Mouse (Mus musculus): ENCODE data around the gene Spaca4. TPM values are rescaled to one million over a fixed set of nuclear protein-coding genes. Genes with fewer than 3 reads are reported as not detected.

The Spaca4 gene
- polyA plus RNA-seq, 1 experiment from 2014 or later, result not detected

- Histone ChIP-seq H3K27ac (ENCODE audit: low read length) (peak overlapping the region; percentile 89), H3K36me3 (ENCODE audit: control insufficient read depth, insufficient read depth, low read length) (peaks cover 41% of the 10 kb centered on the region), H3K9me3 (ENCODE audit: control insufficient read depth, low read depth, low read length) (no peaks in the 10 kb centered on the region), H3K4me3 (ENCODE audit: low read depth, low read length) (peak overlapping the region; percentile 69), H3K9ac (replicated peaks; ENCODE audit: low read depth, low read length) (peak overlapping the region; percentile 58), H3K27me3 (ENCODE audit: control insufficient read depth, insufficient read depth, low read length) (no peaks in the 10 kb centered on the region), H3K4me1 (ENCODE audit: control insufficient read depth, insufficient read depth, low read length) (peaks cover 37% of the 10 kb centered on the region), H3K4me2 (replicated peaks; ENCODE audit: low read depth, low read length) (peak overlapping the region; percentile 87)
- ATAC-seq (ENCODE audit: insufficient number of reproducible peaks, insufficient read depth, low FRiP score, low read depth), result no peak
- WGBS, result 65% methylated on average over 6 of the region's 6 CpGs
Observed at GRCm38 (mm10) chr7:45713881-45714520, 11.6 kb downstream of the Spaca4 start.

- H3K27ac ChIP-seq (ENCODE audit: low read length), result peak overlapping the region; percentile 18; the same call in 1 of the 2 replicates
- peaks cover 41% of the 10 kb centered on the region for H3K36me3 ChIP-seq (ENCODE audit: control insufficient read depth, insufficient read depth, low read length)
- no peak for ATAC-seq (ENCODE audit: insufficient number of reproducible peaks, insufficient read depth, low FRiP score, low read depth)
- H3K4me1 ChIP-seq (ENCODE audit: control insufficient read depth, insufficient read depth, low read length), result peaks cover 40% of the 10 kb centered on the region
- no peaks in the 10 kb centered on the region for H3K9me3 ChIP-seq (ENCODE audit: control insufficient read depth, low read depth, low read length)
- no peaks in the 10 kb centered on the region for H3K27me3 ChIP-seq (ENCODE audit: control insufficient read depth, insufficient read depth, low read length)
- 92% methylated on average over 16 of the region's 16 CpGs for WGBS
- H3K9ac ChIP-seq (replicated peaks; ENCODE audit: low read depth, low read length), result no peak overlapping the region
- H3K4me2 ChIP-seq (replicated peaks; ENCODE audit: low read depth, low read length), result peak overlapping the region; percentile 87; the same call in 1 of the 2 replicates
- no peak overlapping the region for H3K4me3 ChIP-seq (ENCODE audit: low read depth, low read length)
Observed at GRCm38 (mm10) chr7:45713396-45713795, 12.2 kb downstream of the Spaca4 start.

GRCm38 (mm10) chr7:45712022-45712757 lies 13.4 kb downstream of the Spaca4 start:
- H3K27me3 ChIP-seq (ENCODE audit: control insufficient read depth, insufficient read depth, low read length), result no peaks in the 10 kb centered on the region
- H3K36me3 ChIP-seq (ENCODE audit: control insufficient read depth, insufficient read depth, low read length), result peaks cover 41% of the 10 kb centered on the region
- WGBS, result 88% methylated on average over 21 of the region's 21 CpGs
- peak; percentile 33; the same call in 1 of the 2 replicates for ATAC-seq (ENCODE audit: insufficient number of reproducible peaks, insufficient read depth, low FRiP score, low read depth)
- H3K27ac ChIP-seq (ENCODE audit: low read length), result peak overlapping the region; percentile 18; the same call in 1 of the 2 replicates
- no peak overlapping the region for H3K4me3 ChIP-seq (ENCODE audit: low read depth, low read length)
- H3K4me2 ChIP-seq (replicated peaks; ENCODE audit: low read depth, low read length), result no peak overlapping the region
- no peaks in the 10 kb centered on the region for H3K9me3 ChIP-seq (ENCODE audit: control insufficient read depth, low read depth, low read length)
- H3K9ac ChIP-seq (replicated peaks; ENCODE audit: low read depth, low read length), result no peak overlapping the region
- H3K4me1 ChIP-seq (ENCODE audit: control insufficient read depth, insufficient read depth, low read length), result peaks cover 47% of the 10 kb centered on the region

- H3K27me3 ChIP-seq (ENCODE audit: control insufficient read depth, insufficient read depth, low read length), result no peaks in the 10 kb centered on the region
- no peak overlapping the region for H3K4me3 ChIP-seq (ENCODE audit: low read depth, low read length)
- H3K9ac ChIP-seq (replicated peaks; ENCODE audit: low read depth, low read length), result no peak overlapping the region
- H3K27ac ChIP-seq (ENCODE audit: low read length), result no peak overlapping the region
- H3K9me3 ChIP-seq (ENCODE audit: control insufficient read depth, low read depth, low read length), result no peaks in the 10 kb centered on the region
- H3K4me2 ChIP-seq (replicated peaks; ENCODE audit: low read depth, low read length), result no peak overlapping the region
- WGBS, result 90% methylated on average over 24 of the region's 24 CpGs
- peaks cover 41% of the 10 kb centered on the region for H3K36me3 ChIP-seq (ENCODE audit: control insufficient read depth, insufficient read depth, low read length)
- no peak for ATAC-seq (ENCODE audit: insufficient number of reproducible peaks, insufficient read depth, low FRiP score, low read depth)
- H3K4me1 ChIP-seq (ENCODE audit: control insufficient read depth, insufficient read depth, low read length), result peaks cover 40% of the 10 kb centered on the region
Observed at GRCm38 (mm10) chr7:45711316-45712021, 14.1 kb downstream of the Spaca4 start.

- peaks cover 41% of the 10 kb centered on the region for H3K36me3 ChIP-seq (ENCODE audit: control insufficient read depth, insufficient read depth, low read length)
- H3K4me2 ChIP-seq (replicated peaks; ENCODE audit: low read depth, low read length), result no peak overlapping the region
- H3K27me3 ChIP-seq (ENCODE audit: control insufficient read depth, insufficient read depth, low read length), result no peaks in the 10 kb centered on the region
- H3K9me3 ChIP-seq (ENCODE audit: control insufficient read depth, low read depth, low read length), result no peaks in the 10 kb centered on the region
- H3K4me3 ChIP-seq (ENCODE audit: low read depth, low read length), result no peak overlapping the region
- H3K4me1 ChIP-seq (ENCODE audit: control insufficient read depth, insufficient read depth, low read length), result peaks cover 32% of the 10 kb centered on the region
- no peak for ATAC-seq (ENCODE audit: insufficient number of reproducible peaks, insufficient read depth, low FRiP score, low read depth)
- no peak overlapping the region for H3K9ac ChIP-seq (replicated peaks; ENCODE audit: low read depth, low read length)
- H3K27ac ChIP-seq (ENCODE audit: low read length), result no peak overlapping the region
- WGBS, result 88% methylated on average over 20 of the region's 20 CpGs
Observed at GRCm38 (mm10) chr7:45710477-45711191, 15.0 kb downstream of the Spaca4 start.

GRCm38 (mm10) chr7:45709677-45710355 lies 15.8 kb downstream of the Spaca4 start:
- H3K36me3 ChIP-seq (ENCODE audit: control insufficient read depth, insufficient read depth, low read length), result peaks cover 41% of the 10 kb centered on the region
- H3K4me1 ChIP-seq (ENCODE audit: control insufficient read depth, insufficient read depth, low read length), result peaks cover 29% of the 10 kb centered on the region
- 74% methylated on average over 14 of the region's 14 CpGs for WGBS
- H3K4me3 ChIP-seq (ENCODE audit: low read depth, low read length), result no peak overlapping the region
- H3K4me2 ChIP-seq (replicated peaks; ENCODE audit: low read depth, low read length), result no peak overlapping the region
- no peak overlapping the region for H3K9ac ChIP-seq (replicated peaks; ENCODE audit: low read depth, low read length)
- H3K27me3 ChIP-seq (ENCODE audit: control insufficient read depth, insufficient read depth, low read length), result no peaks in the 10 kb centered on the region
- ATAC-seq (ENCODE audit: insufficient number of reproducible peaks, insufficient read depth, low FRiP score, low read depth), result no peak
- no peaks in the 10 kb centered on the region for H3K9me3 ChIP-seq (ENCODE audit: control insufficient read depth, low read depth, low read length)
- no peak overlapping the region for H3K27ac ChIP-seq (ENCODE audit: low read length)

GRCm38 (mm10) chr7:45709036-45709435 lies 16.6 kb downstream of the Spaca4 start:
- H3K4me1 ChIP-seq (ENCODE audit: control insufficient read depth, insufficient read depth, low read length), result peaks cover 24% of the 10 kb centered on the region
- no peaks in the 10 kb centered on the region for H3K27me3 ChIP-seq (ENCODE audit: control insufficient read depth, insufficient read depth, low read length)
- H3K4me2 ChIP-seq (replicated peaks; ENCODE audit: low read depth, low read length), result no peak overlapping the region; the same call in 1 of the 2 replicates
- H3K9me3 ChIP-seq (ENCODE audit: control insufficient read depth, low read depth, low read length), result no peaks in the 10 kb centered on the region
- no peak overlapping the region for H3K4me3 ChIP-seq (ENCODE audit: low read depth, low read length)
- ATAC-seq (ENCODE audit: insufficient number of reproducible peaks, insufficient read depth, low FRiP score, low read depth), result no peak
- 34% methylated on average over 6 of the region's 6 CpGs for WGBS
- no peak overlapping the region for H3K27ac ChIP-seq (ENCODE audit: low read length)
- peaks cover 41% of the 10 kb centered on the region for H3K36me3 ChIP-seq (ENCODE audit: control insufficient read depth, insufficient read depth, low read length)
- no peak overlapping the region for H3K9ac ChIP-seq (replicated peaks; ENCODE audit: low read depth, low read length)
